Mouse (Mus musculus) cerebellum, adult 8-10 months (tissue): Measurements from ENCODE around the gene Tmem102.

Experiments used
- DNase-seq: peaks from one replicate; pipeline ENCODE4 v3.0.0; 2022

Gene Tmem102

DNA sequence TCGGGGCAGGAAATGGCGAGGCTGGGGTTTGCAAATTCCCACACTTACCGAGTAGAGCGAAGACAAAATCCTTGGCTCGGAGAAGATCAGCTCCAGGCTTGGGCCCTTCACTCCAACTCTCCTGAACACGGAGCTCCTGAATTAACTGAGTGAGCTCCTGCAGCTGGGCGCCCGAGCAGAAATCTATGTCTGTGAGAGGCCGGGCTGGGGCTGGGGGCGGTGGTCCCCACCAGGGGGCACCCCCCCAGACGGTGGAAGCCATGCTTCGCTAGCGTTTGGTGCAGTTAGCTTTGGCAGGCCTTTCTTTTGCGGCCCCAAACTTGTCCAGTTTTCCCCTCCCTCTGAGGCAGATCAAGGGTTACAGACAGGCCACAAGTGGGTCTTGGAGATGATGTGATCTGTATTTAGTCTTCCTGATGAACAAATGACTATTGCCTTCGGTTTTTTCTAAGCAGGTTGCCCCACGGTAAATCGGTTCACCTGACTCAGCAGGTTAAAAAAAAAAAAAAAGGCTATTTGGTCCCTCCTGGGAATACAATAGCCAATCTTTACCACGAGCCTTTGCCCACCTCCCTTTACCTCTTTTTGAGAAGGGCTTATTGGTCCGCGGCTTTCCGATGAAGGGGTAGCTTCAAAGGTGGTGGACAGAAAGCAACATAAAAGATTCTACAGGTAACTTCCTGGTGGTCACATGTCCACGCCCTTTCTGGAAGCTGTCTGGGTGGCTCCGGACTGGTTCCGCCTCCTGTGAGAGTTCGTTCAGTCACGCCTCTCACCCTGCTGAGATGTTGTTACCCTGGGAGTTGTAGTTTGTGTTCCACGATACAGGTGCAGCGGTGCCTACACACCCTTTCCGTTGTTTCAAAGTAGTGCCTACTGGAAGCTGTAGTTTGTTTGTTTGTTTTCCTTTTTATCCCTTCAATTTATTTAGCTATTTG, at the start of gene Tmem102:
Gene Tmem102 (minus strand): TSS at position 653 of the 938 bp plus-strand sequence.
- DNase-seq: no peak

DNA sequence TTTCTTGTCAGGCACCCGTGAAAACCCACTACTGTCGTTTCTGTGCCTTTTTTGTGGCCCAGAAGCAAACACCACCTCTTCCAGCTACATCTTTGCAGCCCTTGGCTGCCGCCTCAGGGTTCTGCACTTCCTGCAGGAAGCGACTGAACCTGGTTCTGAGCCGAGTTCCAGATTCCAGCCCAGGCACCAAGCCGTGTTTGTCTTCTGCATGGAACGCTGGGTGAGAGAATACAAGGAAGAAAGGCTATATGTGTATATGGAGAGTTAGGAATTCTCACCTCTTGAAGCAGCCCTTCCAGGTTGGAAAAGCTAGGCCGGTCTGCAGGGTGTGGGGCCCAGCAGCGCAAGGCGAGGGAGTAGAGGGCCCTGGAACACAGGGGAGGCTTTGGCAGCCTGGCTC, 49.3 kb upstream of the Tmem102 start:
- no peak for DNase-seq

DNA sequence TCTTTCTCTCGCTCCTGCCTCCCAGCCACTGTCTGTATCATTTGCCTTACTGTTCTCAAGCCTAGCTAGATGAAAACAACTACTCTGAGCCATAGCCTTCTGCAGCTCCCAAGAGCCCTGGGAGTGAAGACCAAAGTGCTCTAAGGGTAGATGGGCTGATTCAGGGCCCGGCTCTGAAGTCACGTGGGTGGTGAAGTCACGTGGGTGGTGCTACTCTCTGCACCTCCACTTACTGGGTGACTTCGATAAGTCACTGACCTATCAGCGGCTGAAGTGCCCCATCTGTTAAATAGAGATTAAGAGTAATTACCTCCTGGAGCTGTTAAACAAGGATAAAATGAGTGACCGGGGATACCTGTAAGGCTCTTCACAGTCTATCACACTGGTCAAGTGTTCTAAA, 48.6 kb upstream of the Tmem102 start:
- no peak for DNase-seq

DNA sequence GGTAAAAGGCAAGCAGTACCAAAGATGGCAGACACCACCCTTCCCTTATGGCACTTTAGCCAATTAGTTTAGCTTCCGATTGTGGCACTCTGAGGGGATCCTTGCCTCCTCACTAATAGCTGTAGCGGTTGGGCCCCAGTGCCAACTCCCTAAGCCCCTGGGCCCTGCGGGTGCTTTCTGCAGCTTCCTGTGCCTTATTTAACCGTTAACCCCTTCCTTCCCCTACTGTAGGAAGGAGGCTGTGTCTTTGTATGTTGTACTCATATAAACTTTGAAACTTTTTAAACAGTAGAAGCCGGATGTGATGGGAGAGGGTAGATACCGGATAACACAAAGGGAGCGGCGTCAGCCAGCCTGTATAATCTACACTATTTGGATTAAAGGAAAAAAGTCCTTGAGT, 45.3 kb upstream of the Tmem102 start:
- no peak for DNase-seq

DNA sequence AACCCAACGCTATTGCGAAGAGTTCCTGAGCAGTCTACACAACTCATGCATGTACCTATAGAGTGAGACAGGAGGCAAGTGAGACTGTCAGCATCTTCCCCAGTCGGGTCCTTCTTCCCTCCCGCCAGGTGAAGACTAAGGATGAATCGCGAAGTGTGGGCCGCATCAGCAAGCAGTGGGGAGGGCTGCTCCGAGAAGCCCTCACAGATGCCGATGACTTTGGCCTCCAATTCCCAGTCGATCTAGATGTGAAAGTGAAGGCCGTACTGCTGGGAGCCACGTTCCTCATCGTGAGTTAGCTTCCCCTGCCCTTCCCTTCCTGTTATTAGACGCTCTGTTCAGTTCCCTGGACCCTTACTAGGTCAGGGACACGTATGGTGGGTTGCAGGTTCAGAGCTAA, 44.5 kb upstream of the Tmem102 start:
- DNase-seq: peak; percentile 13

DNA sequence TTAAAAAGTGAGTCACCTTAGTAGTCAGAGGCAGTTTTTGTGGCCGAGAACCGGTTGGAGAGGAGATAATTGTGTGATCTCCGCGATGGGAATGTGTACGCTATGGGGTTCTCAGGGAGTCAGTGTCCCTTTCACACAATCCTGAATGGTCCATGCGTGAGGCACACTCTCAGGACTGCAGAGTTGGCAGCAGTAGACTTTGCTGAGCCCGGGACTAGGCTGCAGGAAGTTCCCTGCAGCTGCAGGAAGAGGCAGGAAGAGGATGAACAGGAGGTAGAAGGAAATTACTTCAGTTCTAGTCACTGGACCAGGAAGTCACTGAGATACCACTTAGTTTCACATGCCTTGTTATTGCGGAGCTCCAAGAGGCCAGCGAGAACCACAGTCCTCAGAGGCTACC, 43.7 kb upstream of the Tmem102 start:
- DNase-seq: peak; percentile 14

DNA sequence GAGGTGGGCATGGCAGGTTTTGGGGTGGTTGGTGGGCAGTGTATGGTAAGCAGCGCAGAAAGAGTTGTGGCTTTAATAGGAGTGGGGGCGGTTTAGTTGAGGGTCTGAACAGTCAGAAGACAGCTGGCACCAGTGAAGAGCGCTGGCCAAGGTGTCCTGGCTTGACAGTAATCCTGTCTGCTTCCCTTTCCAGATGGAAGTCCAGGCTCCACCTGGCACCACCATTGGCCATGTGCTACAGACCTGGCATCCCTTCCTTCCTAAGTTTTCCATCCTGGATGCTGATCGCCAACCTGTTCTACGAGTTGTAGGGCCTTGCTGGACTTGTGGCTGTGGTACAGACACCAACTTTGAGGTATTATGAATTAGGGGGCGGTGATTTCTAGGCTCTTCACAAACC, 42.6 kb upstream of the Tmem102 start:
- peak; percentile 68 for DNase-seq

DNA sequence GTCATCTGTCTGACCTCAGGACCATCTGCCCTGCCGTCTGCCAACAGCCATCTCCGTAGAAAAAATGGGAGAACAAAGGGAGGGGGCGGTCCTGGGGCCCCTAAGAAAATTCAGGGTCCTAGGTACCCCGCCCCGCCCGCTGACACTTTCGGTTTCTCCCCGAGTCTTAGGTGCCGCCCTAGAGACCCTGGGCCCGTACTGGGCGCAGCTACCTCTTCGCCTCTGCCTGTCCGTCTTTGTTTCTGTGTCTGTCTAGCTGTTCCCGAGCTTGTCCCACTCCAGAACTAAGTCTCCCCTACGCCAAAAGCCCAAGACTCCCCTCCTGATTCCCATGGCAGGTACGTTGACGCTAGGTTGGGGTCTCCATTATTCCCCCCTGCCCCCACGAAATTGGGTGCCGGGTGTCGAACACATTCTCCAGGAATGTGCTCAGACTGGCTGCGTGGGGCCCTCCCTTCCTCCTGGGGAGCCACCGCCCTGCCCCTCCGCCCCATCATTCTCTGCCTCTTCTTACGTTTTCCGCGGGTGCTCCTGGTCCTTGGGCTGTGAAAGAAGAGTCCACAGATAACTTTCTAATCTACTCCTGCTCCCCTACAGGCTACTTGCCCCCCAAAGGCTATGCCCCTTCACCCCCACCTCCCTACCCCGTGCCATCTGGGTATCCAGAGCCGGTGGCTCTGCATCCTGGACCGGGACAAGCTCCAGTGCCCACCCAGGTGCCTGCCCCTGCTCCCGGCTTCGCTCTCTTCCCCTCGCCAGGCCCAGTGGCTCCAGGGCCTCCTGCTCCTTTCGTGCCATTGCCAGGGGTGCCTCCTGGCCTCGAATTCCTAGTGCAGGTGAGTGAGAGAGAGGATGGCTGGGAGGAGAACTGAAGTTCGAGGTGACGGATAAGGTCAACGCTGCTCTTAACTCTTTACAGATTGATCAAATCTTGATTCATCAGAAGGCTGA, 41.6 kb upstream of the Tmem102 start:
- peak; percentile 38 for DNase-seq

DNA sequence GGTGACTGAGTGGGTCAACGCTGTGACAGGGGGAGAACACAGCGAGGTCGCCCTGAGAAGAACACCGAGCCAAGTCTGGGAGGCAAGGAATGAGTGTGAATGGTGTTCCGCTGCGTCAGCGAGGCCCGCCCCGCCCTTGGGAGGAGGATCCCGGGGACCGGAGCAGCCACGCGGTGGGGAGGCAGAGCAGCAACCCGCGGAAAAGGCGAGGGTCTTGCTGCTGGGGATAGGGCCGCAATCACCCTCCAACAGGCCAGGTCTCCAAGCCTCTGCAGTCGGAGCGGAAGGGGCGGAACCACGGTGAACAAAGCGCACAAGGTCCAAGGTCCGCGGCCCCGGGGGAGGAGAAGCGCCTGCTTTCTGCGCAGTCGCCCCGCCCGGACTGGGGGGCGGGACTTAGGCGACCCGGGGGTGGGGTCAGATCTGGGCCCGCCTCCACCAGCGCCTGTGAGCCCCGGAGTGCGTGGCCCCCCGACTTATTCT, 40.8 kb upstream of the Tmem102 start, which contains the start of gene Plscr3:
Gene Plscr3 (plus strand): TSS at position 179 of the 483 bp plus-strand sequence.
- DNase-seq: peak; percentile 88

DNA sequence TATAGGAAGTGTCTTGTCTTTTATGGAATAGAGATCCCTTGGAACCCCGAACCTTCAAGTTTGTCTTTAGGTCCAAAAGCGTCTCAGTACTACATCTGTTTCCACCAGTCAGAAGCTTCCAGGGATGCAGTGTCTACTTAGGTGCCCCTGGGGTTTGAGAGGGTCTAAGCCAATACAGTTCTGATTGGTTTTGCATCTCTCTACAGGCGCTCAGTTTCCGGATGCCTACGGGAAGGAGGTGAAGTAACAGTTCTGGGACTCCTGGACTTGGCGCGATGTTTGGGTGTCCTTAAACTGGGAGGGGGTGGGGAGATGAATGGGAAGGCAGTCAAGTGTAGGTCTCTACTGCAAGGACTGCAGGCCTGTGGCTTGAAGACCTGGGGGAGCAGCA, 33.3 kb upstream of the Tmem102 start:
- DNase-seq: no peak

DNA sequence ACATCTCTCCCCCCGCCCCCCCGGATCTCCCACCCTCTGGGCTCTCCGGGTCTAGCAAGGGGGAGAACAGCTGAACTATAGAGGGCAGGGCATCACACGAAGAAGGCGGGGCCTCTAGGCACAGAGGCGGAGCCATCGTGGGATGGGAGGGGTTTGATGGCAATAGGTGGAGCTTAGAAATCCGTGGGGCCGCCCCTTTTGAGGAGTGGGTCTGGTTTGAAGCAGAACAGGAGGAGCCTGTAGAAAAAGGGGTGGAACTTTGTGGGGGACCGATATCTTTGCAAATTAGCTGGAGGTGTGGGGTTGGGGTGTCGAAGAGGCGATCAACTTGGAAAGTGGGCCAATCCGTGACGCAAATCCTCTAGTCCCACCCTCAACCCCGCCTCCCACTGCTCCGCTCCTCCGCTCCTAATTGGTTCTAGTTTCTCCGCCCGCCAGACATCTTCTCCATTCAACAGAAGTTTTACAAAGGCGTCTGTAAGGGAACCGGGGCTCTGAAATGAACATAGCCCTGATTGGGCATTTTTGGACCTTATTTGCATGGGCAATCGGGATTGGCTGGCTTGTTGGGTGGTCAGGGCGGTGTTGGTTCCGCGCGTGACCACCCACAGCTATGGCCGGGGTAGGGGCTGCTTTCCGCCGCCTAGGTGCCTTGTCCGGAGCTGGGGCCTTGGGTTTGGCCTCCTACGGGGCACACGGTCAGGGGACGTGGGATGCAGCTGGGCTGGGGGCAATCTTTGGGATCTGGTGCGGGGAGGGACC, 32.7 kb upstream of the Tmem102 start, which contains the start of gene Tmem256:
Gene Tmem256 (plus strand): TSS at position 563 of the 762 bp plus-strand sequence.
- peak; percentile 97 for DNase-seq

DNA sequence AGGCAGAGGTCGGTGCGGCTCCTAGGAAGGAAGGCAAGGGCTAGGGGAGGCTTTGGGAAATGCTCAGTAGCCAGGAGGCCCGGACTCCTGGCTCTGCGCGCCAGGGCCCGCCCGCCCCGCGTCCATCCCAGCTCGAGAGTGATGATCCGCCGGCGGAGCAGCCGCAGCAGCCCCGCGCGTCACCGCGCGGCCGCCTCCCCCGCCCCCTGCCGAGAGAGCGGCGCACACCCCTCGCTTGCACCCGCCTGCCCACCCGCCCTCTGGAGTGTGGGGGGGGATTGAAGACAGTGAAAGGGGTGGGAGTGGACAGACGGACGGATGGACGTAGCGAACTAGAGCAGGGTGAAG, 32.2 kb upstream of the Tmem102 start, which contains the start of gene Nlgn2:
Gene Nlgn2 (minus strand): TSS at position 181 of the 348 bp plus-strand sequence.
- no peak for DNase-seq

DNA sequence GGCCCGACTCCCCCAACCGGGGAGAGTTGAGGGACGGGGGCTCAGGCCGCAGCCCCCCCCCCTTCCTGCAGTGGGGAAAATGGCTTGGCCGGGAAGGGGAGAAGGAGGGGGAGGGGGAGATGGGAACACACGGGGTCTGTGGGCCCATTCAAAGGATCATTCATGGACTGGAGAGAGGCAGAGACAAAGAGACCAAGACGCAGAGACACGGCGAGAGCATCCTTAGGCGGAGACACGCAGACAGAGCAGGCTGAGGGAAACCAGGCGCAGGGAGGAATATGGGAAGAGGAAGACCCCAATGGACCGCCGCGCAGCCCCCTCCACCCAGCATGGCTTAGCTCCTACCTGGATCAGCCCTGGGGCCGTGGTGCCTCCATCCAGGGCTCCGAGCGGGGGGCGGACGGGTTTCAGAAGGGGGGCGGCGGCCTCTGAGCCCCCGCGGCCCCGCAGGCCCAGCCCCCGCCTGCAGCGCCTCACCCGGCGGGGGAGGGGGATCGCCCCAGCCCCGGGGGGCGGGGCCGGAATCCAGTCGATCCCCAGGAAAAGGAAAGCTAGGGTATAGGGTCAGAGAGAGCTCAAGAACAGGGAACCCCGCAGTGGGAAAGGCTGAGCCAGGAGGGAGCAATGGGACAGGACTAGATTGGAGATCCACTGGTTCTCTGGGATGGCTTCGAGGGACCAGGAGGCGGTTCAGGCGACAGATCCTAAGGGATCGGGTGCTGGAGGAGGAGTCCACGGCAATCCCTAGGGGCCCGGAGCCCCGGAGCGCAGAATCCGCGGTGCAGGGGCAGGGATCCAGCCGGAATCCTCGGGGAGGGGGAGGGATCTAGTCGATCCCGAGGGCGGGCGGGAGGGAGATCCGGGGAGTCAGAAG, 31.5 kb upstream of the Tmem102 start:
- DNase-seq: peak; percentile 67

DNA sequence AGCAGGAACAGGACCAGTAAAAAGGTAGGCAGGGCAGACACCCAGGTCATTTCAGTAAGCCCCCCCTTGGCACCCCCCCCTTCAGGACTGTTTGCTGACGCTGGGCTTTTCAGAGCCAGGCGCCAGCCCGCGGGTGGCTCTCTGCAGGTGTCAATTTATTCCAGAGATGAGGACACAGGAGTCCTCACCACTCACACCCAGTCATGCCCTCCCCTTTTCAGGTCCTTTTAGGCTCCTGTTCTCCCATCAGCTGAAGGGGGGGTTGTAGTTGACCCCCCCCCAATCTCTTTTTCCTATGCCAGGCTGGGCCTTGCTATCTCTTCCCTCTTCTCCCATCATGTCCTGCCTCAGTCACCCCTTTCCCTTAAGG, 30.5 kb upstream of the Tmem102 start:
- no peak for DNase-seq

DNA sequence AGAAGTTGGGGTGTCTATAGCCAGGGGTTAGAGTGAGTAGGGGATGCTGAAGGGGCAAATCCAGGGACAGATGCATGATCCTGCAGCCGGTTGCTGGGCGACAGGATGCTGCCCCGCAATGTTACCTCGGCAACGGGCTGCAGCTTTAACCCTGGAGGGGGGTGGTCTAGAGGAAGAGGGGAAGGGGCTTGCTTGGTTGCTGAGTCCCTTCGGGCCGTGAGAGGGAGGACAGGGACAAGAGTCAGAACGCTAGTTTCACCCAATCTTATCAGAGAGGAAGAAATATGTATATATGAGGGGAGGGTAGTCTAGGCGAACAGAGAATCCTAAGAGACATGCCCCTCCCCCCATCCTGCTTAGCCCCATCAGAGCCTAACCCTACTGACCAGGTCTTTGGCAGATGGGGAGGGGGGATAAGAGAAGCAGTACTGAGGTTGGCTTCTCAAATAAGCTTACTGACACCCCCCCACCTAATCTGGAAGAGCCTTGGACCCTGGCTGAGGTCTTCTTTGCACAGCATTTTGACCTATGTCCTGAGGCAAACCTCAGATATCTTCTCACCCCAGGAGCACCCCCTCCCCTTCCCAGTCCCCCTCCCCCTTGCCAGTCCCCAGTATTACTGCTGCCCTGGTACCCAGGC, 30.0 kb upstream of the Tmem102 start:
- no peak for DNase-seq

DNA sequence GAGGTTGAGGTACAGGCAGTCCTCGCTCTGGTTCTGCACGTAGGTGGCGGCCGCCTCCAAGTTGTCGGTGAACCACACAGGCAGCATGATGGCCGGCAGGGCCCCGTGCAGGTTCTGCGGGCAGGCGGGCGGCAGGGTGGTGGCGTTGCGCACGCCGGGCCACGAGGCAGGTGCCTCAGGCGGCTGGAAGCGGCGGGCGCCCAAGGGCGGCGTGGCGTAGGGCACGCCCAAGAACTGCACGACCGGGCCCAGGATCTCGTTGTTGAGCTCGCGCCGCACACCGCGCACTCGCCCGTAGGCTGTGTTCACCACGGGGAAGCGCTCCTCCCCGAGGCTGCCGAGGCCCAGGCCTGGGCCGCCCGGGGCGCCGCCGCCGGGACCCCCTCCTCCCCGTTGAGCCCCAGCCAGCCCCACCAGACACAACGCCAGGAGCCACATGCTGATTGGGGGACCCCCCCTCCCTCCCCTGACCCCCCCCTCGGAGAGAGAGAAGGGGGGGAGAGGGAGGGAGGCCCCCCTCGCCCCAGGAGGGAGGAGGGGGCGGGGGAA, 28.7 kb upstream of the Tmem102 start:
- DNase-seq: no peak

DNA sequence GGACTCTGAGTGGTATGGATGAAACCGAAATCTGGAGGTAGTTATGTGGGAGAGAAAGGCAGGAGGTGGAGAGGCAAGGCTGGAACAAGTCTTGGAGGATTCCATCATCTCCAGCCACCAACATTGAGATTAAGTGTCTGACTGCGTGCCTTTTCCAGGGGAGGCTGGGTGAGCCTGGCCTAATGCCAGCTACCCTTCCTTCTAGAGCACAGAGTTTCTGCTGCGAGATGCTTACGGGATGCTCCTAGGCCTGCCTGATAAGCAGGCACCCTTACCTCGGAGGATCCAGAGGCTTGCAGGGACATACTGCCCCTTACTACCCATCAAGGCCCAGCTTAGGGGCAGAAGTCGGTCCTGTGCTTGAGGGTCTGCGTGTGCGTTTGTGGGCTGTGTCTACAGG, 28.1 kb upstream of the Tmem102 start:
- no peak for DNase-seq

DNA sequence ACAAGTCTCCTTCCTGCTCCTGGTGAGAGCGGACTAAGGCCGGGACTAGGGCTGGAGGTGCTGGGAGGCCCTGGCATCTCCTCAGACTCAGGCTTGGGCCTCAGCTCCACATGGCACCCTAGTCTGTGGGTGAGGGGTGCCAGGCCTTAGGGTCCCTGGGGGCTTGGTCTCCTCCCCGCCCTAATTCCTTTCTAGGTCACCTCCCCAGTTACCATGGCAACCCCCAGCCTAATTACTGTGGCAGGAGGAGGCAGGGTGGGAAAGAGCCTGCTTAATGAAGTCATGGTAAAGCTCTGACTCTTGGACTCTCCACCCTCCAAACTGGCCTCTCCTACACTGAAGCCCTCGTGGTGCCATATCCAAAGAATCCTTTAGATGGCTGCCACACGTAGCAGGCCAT, 23.4 kb upstream of the Tmem102 start:
- no peak for DNase-seq

DNA sequence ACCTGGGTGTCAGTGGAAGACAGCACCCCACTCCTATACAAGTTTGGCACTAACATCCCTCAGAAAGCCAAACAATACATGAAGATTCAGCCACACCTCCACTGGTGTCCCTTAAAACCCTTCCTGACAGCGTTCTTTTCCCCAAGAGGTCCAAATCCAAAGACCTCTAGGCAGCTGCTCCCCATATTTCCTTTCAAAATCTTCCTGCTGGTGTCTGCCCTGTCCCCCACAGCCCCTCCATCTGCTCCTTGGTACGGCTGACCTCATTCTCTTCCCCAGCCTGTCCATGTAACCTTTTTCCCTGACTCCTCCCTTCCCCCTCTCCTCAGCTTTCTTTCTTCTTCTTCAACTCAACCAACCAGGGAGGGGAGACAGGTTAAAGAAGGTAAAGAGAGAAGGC, 18.0 kb upstream of the Tmem102 start:
- no peak for DNase-seq

DNA sequence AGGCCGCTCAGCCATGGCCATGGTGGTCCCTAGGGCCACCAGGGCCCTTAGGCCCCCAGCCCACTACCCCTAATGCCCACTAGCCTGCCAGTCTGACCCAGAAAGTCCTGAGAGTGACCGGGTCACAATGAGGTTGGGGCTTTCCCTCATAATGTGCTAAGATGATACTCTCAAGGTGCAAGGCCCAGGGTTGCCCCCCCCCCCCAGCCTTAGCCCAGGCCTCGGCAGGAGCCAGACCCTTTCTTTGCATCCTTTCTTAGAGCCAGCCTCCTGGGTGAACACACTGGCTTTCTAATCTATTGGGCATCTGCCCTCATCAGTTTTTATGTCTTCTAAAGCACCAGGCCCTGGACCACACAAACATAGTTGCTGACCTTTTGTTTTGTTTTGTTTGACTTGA, 16.7 kb upstream of the Tmem102 start, which contains the start of gene Spem1:
Gene Spem1 (minus strand): TSS at position 101 of the 400 bp plus-strand sequence.
- DNase-seq: no peak

DNA sequence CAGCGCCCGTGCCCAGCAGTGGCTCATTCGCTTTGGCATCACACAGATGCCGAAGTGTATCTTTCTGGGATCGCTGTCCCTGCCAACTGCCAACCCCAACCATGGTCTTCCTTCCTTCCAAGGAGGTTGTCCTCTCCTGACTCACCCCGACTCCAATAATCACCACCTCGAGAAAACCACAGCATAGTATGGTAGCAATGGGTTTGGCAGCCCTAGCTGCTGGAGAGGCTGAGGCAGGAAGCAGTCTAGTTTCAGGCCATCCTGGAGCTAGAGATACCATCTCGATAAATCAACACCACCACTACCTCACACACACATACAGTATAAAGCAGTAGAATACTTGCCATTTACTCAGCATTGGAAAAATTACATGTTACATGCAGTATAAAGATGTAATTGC, 13.4 kb upstream of the Tmem102 start:
- no peak for DNase-seq
